7 mouse cellular contexts compared by ENCODE assay signal in the genomic region with DNA sequence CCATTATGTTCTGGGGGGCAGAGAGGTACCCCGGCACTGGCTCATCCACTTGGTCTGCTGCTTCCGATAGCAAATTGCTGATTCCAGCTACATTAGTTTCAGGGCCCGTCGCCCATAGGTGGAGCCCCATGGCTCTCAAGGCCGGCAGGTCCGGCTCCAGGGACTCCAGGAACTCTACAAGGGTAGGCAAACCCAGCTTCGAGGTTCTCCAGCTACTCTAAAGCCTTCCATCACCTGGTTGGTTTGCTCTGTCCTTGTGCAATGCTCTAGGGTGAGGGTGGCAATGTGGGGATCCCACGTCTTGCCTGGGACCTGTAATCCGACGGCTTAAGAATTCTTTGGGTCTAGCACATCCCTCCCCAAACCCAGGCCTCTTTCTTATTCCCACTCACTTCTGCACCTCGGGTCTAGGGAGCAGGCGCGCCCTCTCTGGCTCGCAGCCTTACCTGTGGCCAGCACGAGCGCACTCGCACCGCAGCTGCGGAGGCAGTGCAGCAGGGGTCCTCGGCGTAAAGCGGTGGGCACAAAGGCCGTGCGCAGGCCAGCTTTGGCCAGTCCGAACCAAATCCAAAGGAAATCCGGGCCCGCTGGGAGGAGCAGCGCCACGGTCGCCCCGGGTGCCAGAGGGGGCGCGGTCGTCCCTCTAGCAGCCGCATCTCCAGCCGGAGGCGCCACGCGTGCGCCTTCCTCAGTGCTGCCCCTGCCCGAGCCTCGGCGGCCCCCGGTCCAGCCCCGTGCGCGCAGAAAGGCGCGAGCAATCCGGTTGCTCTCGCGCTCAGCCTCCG. TPM values are rescaled to one million over a fixed set of nuclear protein-coding genes. Genes with fewer than 3 reads are reported as not detected.
DNase-seq lines count a peak whose midpoint lies in the region; ATAC-seq lines count a peak whose summit lies in the region.

No protein-coding gene starts in this region.

- H3K9ac ChIP-seq in heart, embryonic 11.5 days (ENCODE audit: low read depth, low read length) = peak overlapping the region; percentile 78

- ATAC-seq in heart, embryonic 11.5 days (replicated peaks; ENCODE audit: insufficient number of reproducible peaks, low FRiP score, low TSS enrichment) = peak; percentile 41

- H3K27me3 ChIP-seq in heart, embryonic 11.5 days (ENCODE audit: control insufficient read depth, insufficient read depth, low read length) = peaks cover 5% of the 10 kb centered on the region; the same call in 1 of the 2 replicates
- H3K27me3 ChIP-seq in megakaryocyte, embryonic 14.5 days (replicated peaks) = peaks cover 43% of the 10 kb centered on the region

- peak overlapping the region; percentile 93 for H3K4me2 ChIP-seq in heart, embryonic 11.5 days

- H3K4me3 ChIP-seq in heart, embryonic 11.5 days (ENCODE audit: low read depth, low read length) = peak overlapping the region; percentile 65
- peak overlapping the region; percentile 89 for H3K4me3 ChIP-seq in megakaryocyte, embryonic 14.5 days (replicated peaks)

- no peaks in the 10 kb centered on the region for H3K9me3 ChIP-seq in heart, embryonic 11.5 days (replicated peaks; ENCODE audit: control insufficient read depth, low read length)
- no peaks in the 10 kb centered on the region for H3K9me3 ChIP-seq in megakaryocyte, embryonic 14.5 days

- H3K4me1 ChIP-seq in heart, embryonic 11.5 days (ENCODE audit: control insufficient read depth, insufficient read depth, low read length) = peaks cover 21% of the 10 kb centered on the region
- peaks cover 25% of the 10 kb centered on the region for H3K4me1 ChIP-seq in megakaryocyte, embryonic 14.5 days

- DNase-seq in urinary bladder, postnatal 14 days (ENCODE audit: low spot score) = peak; percentile 42
- no peak for DNase-seq in urinary bladder, postnatal 10 days (ENCODE audit: low spot score)
- DNase-seq in embryo, embryonic 10 days (ENCODE audit: low spot score) = peak; percentile 78
- DNase-seq in kidney, postnatal 14 days = peak; percentile 72
- DNase-seq in yolk sac, embryonic 10.5 days (ENCODE audit: low spot score) = peak; percentile 73

- peaks cover 20% of the 10 kb centered on the region for H3K36me3 ChIP-seq in heart, embryonic 11.5 days (ENCODE audit: control insufficient read depth, insufficient read depth, low read length)
- H3K36me3 ChIP-seq in megakaryocyte, embryonic 14.5 days (replicated peaks; ENCODE audit: low read length) = peaks cover 89% of the 10 kb centered on the region

- H3K27ac ChIP-seq in heart, embryonic 11.5 days (ENCODE audit: low read depth, low read length) = peak overlapping the region; percentile 22

- WGBS in heart, embryonic 11.5 days (ENCODE audit: insufficient replicate concordance) = 4% methylated on average over 48 of the region's 53 CpGs

RNA-seq across cellular contexts. Expression of gene Slc27a3, which starts 0.8 kb away (rescaled TPM):
- polyA plus RNA-seq in heart, embryonic 11.5 days (2014; fragmentation: Nextera tagmentation; extraction: Ambion mirVana) = 5.7 and 6.2 TPM in 2 replicates
- 2.3 and 3.1 TPM in 2 replicates for polyA plus RNA-seq in megakaryocyte, embryonic 14.5 days (2012; ENCODE audit: insufficient read depth, low replicate concordance)

RNA-seq across cellular contexts. Expression of gene Ints3, which starts 44.5 kb away (rescaled TPM):
- 25.3 and 26.9 TPM in 2 replicates for polyA plus RNA-seq in heart, embryonic 11.5 days (2014; fragmentation: Nextera tagmentation; extraction: Ambion mirVana)
- polyA plus RNA-seq in megakaryocyte, embryonic 14.5 days (2012; ENCODE audit: insufficient read depth, low replicate concordance) = 15.5 and 21.9 TPM in 2 replicates
